Mouse (Mus musculus): ENCODE results near the gene Klrb1c. TPM values are rescaled to one million over a fixed set of nuclear protein-coding genes. Genes with fewer than 3 reads are reported as not detected.

The Klrb1c gene
- total RNA-seq, 2 experiments from 2014 or later: not detected

Other genes starting within 250 kb of the Klrb1c start
- 10 to 100 TPM; 16.1 to 17.9 TPM for gene A2ml1, start 207.6 kb downstream of the Klrb1c start, total RNA-seq (2021)
- gene Klrb1a, start 165.7 kb downstream of the Klrb1c start, total RNA-seq (2021): not detected
- under 1 TPM in 1 of 2 experiments, not detected in 1; 0.19 TPM for gene Clec2h, start 126.8 kb downstream of the Klrb1c start, total RNA-seq (2021)
- gene Klrb1, start 66.2 kb downstream of the Klrb1c start, total RNA-seq (2021): 1 to 10 TPM in 1 of 2 experiments, under 1 TPM in 1; 0.90 to 1.7 TPM
- gene Gm44511, start 37.1 kb upstream of the Klrb1c start, total RNA-seq (2021): not detected
- gene Klrb1b, start 37.1 kb upstream of the Klrb1c start, total RNA-seq (2021): not detected
- gene Clec2i, start 98.4 kb upstream of the Klrb1c start, total RNA-seq (2021): not detected
- 1 to 10 TPM; 1.5 to 1.7 TPM for gene BC035044, start 101.9 kb upstream of the Klrb1c start, total RNA-seq (2021)
- gene Clec2g, start 145.2 kb upstream of the Klrb1c start, total RNA-seq (2021): not detected

Data from left cerebral cortex, postnatal 10 days (tissue).